Mouse (Mus musculus): Measurements from ENCODE around the gene Celf2. TPM values are rescaled to one million over a fixed set of nuclear protein-coding genes. Genes with fewer than 3 reads are reported as not detected.
"Not testable (repeated sequence)": the region's sequence is repeated elsewhere in the genome, so short reads cannot be mapped to it uniquely, and the experiment has no call there.

The Celf2 gene
- total RNA-seq, 2 experiments from 2014 or later: 375 to 530 TPM

- intact Hi-C loops (cut with DNase I): no loop called here
- no peak for DNase-seq (ENCODE audit: low spot score in 2 of 2)
Measured at GRCm38 (mm10) chr2:7309324-7309723, 200.0 kb downstream of the Celf2 start.

DNA sequence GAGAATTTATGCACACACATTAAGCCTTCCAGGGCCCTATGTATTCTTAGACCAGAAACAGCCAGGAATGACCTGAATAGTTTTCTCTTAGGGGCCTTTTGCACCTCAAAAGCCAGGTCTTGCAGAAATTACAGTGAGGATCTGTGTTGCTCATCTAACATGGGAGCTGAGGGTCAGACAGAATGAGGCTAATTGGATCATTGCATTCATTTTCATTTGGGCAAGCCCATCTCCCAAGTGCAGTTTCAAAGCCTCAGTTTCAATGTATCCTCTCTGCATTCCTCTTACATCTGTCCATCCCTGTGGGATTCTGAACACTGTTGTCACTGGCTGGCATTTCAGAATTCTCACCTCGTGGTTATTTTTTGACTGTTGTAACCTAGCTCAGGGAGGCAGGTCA, 200.6 kb downstream of the Celf2 start:
- DNase-seq (ENCODE audit: low spot score in 2 of 2): no peak
- intact Hi-C loops (cut with DNase I): no loop called here

- DNase-seq (ENCODE audit: low spot score in 2 of 2): no peak
Measured at GRCm38 (mm10) chr2:7287434-7287833, 221.9 kb downstream of the Celf2 start.

GRCm38 (mm10) chr2:7273214-7273613, 236.1 kb downstream of the Celf2 start:
- DNase-seq (ENCODE audit: low spot score in 2 of 2): no peak
- intact Hi-C loops (cut with DNase I): no loop called here

More at GRCm38 (mm10) chr2:7287434-7287833, 221.9 kb downstream of the Celf2 start:
- intact Hi-C loops (cut with DNase I): no loop called here

- peak; percentile 88 to 89 for DNase-seq (ENCODE audit: low spot score in 2 of 2)
- intact Hi-C loops (cut with DNase I): no loop called here
Measured at GRCm38 (mm10) chr2:7270051-7270450, 239.3 kb downstream of the Celf2 start.

- no peak for DNase-seq (ENCODE audit: low spot score in 2 of 2)
- intact Hi-C loops (cut with DNase I): no loop called here
Measured at GRCm38 (mm10) chr2:7267166-7267565, 242.2 kb downstream of the Celf2 start.

DNA sequence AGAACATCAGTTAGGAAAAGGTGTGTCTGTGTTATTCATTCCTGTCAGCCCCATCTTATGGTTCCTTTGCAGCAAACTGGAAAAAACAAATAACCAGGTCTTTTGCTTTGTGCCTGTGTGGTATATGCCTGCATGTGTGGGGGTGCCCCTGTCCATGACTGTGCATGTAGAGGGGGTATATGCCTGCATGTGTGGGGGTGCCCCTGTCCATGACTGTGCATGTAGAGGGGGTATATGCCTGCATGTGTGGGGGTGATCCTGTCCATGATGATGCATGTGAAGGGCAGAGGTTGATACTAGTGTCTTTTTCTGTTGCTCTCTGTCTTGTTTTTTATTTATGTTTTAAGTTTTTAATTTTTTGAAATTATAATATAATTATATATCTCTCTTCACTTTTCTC, 246.7 kb downstream of the Celf2 start:
- intact Hi-C loops (cut with DNase I); DNase-seq (ENCODE audit: low spot score in 2 of 2): not testable (repeated sequence)

DNA sequence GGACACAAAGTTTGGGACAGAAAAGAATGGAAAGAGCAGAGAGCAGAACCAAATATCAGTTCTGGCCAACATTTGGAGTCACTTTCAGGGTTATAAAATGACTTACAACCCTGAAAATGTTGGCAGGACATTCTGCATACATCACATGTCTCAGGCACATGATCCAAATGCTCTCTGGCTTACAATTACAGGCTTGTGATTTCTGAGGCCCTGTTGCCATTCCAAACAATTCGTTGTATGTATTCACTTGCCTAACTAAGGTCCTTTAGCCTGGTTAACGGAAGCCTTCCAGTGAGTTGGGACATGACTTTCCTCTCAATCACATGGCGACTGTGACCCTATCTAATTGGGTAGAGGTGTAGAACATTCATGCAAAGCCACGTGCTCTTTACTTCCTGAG, 249.2 kb downstream of the Celf2 start:
- intact Hi-C loops (cut with DNase I): no loop called here
- no peak for DNase-seq (ENCODE audit: low spot score in 2 of 2)

GRCm38 (mm10) chr2:7259616-7260015, 249.7 kb downstream of the Celf2 start:
- DNase-seq (ENCODE audit: low spot score in 2 of 2): no peak
- intact Hi-C loops (cut with DNase I): loop anchor here (10.0 kb wide), 1 partner anchor 1125 kb away; no protein-coding TSS in a partner anchor

DNA sequence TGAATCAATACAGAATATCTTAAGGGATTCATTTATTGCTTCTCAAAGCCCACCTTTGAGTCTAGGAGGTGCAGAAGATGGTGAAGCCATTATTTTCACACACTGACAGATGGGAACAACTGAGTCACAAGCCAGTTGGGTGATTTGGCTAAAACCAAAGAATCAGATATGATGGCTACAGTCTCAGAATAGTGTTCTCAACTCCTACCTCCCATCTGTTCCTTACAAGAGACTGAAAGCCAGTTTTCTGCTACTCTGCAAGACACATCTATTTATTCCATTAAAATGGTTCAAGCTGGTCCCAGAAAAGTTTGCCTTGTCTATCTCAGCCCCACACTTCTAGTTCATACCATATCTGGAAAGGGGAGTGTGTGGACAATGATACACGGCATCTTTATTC, 253.3 kb downstream of the Celf2 start:
- intact Hi-C loops (cut with DNase I): loop anchor here (10.0 kb wide), 1 partner anchor 1129 kb away; no protein-coding TSS in a partner anchor
- peak; percentile 53 to 68 for DNase-seq (ENCODE audit: low spot score in 2 of 2)

- DNase-seq (ENCODE audit: low spot score in 2 of 2): no peak
- intact Hi-C loops (cut with DNase I): loop anchor here (10.0 kb wide), 1 partner anchor 1129 kb away; no protein-coding TSS in a partner anchor
Measured at GRCm38 (mm10) chr2:7255386-7255785, 254.0 kb downstream of the Celf2 start.

DNA sequence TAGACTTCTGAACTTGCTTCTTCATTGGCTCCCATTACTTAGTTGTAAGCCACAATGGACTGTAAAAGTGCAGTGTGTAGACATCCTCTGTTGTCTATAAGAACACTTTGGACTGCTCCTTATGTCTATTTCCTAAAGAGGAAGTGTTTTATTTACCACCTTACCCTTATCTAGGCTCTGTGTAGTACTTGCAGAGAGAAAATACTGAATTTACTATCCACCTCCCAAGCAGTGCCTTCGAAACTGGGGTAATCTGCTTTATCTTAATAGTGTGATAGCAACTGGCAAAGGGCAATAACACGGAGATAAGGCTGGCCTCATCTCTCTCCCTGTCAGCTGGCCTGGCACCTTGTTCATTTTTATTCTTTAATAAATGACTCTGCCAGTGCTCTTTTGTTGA, 259.0 kb downstream of the Celf2 start:
- intact Hi-C loops (cut with DNase I): loop anchor here (10.0 kb wide), 1 partner anchor 1134 kb away; no protein-coding TSS in a partner anchor
- no peak for DNase-seq (ENCODE audit: low spot score in 2 of 2)

DNA sequence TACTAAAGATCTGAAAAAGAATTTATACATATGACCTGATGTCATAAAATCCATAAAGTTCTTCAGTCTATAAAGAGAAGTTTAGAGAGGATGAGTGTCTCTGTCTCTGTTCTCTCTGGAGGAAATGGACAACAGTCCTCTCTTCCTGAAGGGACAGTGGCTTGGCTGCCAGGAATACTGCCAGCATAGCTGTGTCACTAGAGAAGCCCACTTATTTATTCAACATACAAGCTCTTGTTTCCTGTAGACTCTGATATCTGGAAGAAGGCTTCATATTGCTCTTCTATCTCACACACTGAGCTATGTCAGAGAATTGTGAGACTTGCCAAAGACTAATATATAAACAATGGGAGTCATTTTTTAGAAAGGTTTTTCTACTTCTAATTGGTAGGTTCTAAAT, 260.4 kb downstream of the Celf2 start:
- intact Hi-C loops (cut with DNase I): no loop called here
- no peak for DNase-seq (ENCODE audit: low spot score in 2 of 2)

GRCm38 (mm10) chr2:7245958-7246774, 263.2 kb downstream of the Celf2 start:
- intact Hi-C loops (cut with DNase I): no loop called here
- no peak for DNase-seq (ENCODE audit: low spot score in 2 of 2)

DNA sequence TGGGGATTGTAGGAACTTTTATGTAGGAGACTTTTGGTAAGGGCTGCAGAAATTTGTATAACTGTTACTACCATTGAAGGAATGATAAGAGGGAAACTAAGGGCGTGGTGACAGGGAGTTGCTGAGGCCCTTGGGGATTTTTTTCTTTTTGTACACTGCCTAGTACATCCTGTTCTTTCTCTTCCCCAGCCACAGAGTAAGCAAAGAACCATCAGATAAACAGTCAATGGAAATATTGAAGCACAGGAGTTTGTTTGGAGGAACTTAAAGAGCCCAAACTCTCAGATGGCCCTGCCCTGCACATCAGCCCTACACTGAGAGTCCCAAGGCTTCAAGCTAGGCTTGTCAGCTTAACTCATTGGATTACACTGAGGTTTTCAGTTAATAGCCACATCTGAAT, 267.2 kb downstream of the Celf2 start:
- intact Hi-C loops (cut with DNase I): no loop called here
- DNase-seq (ENCODE audit: low spot score in 2 of 2): no peak

DNA sequence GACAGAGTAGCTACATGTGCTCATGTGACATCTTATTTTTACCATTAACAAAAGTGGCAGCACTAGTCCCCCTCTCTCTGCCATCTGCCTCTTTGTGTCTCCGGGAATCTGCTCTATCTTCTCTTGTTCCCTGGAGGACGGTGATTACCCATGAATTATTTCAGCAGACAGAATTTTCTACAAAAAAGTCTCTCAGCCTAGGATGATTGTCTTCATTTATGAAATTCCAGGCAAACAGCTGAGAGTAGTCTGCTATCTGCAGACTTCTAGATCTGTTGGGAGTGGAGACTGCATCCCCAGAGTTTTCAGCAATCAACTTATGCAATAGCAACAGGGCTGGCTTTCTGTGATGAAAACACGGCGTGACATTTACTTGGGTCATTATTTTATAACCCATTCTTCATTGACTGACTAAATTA, 267.8 kb downstream of the Celf2 start:
- intact Hi-C loops (cut with DNase I): no loop called here
- DNase-seq (ENCODE audit: low spot score in 2 of 2): no peak

- intact Hi-C loops (cut with DNase I): no loop called here
- DNase-seq (ENCODE audit: low spot score in 2 of 2): no peak
Measured at GRCm38 (mm10) chr2:7237283-7237682, 272.1 kb downstream of the Celf2 start.

DNA sequence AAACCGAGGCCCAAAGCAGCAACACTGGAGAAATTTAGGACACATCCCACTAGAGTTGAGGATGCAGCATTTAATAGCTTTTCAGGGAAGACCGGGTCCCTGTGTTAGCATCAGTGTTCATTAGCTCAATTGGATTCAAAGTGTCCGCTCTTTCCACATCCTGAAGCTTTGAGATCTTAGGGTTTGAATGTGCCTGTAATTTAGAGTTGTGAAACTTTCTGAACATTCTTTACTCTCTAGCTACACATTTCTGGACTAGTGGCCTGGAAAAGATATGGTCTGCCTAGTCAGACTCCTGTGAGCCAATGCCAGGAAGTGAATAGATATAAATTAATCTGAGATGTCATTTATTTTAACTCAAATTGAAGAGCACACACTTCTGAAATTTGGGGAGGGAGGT, 272.9 kb downstream of the Celf2 start:
- intact Hi-C loops (cut with DNase I): no loop called here

GRCm38 (mm10) chr2:7235059-7235741, 274.2 kb downstream of the Celf2 start:
- intact Hi-C loops (cut with DNase I): no loop called here

More for the DNA sequence above, 272.9 kb downstream of the Celf2 start:
- DNase-seq (ENCODE audit: low spot score in 2 of 2): no peak

GRCm38 (mm10) chr2:7234587-7234986, 274.8 kb downstream of the Celf2 start:
- peak in 1 of 2 experiments; percentile 34 for DNase-seq (ENCODE audit: low spot score in 2 of 2)
- intact Hi-C loops (cut with DNase I): no loop called here

More at GRCm38 (mm10) chr2:7235059-7235741, 274.2 kb downstream of the Celf2 start:
- no peak for DNase-seq (ENCODE audit: low spot score in 2 of 2)

GRCm38 (mm10) chr2:7233411-7233810, 276.0 kb downstream of the Celf2 start:
- DNase-seq (ENCODE audit: low spot score in 2 of 2): no peak
- intact Hi-C loops (cut with DNase I): no loop called here
